Mouse (Mus musculus): Measurements from ENCODE around the gene Olfr1275. TPM values are rescaled to one million over a fixed set of nuclear protein-coding genes. Genes with fewer than 3 reads are reported as not detected.

The Olfr1275 gene
- not detected in 2 replicates for polyA plus RNA-seq (2012; ENCODE audit: low replicate concordance)

GRCm38 (mm10) chr2:111235186-111235585 is at the start of gene Olfr1275:
TSS of gene Olfr1275 (minus strand) at chr2:111235286.

GRCm38 (mm10) chr2:111274006-111274405 is 38.9 kb upstream of the Olfr1275 start, which contains the start of gene Olfr1277:
TSS of gene Olfr1277 (minus strand) at chr2:111274106.

GRCm38 (mm10) chr2:111254216-111254615 is 19.1 kb upstream of the Olfr1275 start, which contains the start of gene Olfr1276:
TSS of gene Olfr1276 (plus strand) at chr2:111254516.

GRCm38 (mm10) chr2:111229502-111229901 is 5.6 kb downstream of the Olfr1275 start, which contains the start of gene 4930430A15Rik:
TSS of gene 4930430A15Rik (minus strand) at chr2:111229602.

Other genes with a start within 250 kb of the Olfr1275 start
- gene Gm13941, start 129.3 kb downstream of the Olfr1275 start, polyA plus RNA-seq (2012; ENCODE audit: low replicate concordance): not detected in 2 replicates
- gene Gm15130, start 82.3 kb downstream of the Olfr1275 start, polyA plus RNA-seq (2012; ENCODE audit: low replicate concordance): not detected in 2 replicates
- gene 4930430A15Rik, start 5.7 kb downstream of the Olfr1275 start, polyA plus RNA-seq (2012; ENCODE audit: low replicate concordance): not detected in 2 replicates
- gene Olfr1276, start 19.2 kb upstream of the Olfr1275 start, polyA plus RNA-seq (2012; ENCODE audit: low replicate concordance): 0.03 TPM in 1 of 2 replicates, not detected in the other
- gene Olfr1277, start 38.8 kb upstream of the Olfr1275 start, polyA plus RNA-seq (2012; ENCODE audit: low replicate concordance): not detected in 2 replicates
- gene Olfr1278, start 54.9 kb upstream of the Olfr1275 start, polyA plus RNA-seq (2012; ENCODE audit: low replicate concordance): not detected in 2 replicates
- not detected in 2 replicates for gene Olfr1279, start 65.3 kb upstream of the Olfr1275 start, polyA plus RNA-seq (2012; ENCODE audit: low replicate concordance)
- gene Olfr1280, start 78.7 kb upstream of the Olfr1275 start, polyA plus RNA-seq (2012; ENCODE audit: low replicate concordance): not detected in 2 replicates
- not detected in 2 replicates for gene Olfr1281, start 91.2 kb upstream of the Olfr1275 start, polyA plus RNA-seq (2012; ENCODE audit: low replicate concordance)
- gene Olfr1282, start 100.8 kb upstream of the Olfr1275 start, polyA plus RNA-seq (2012; ENCODE audit: low replicate concordance): not detected in 2 replicates
- gene Olfr1283, start 131.5 kb upstream of the Olfr1275 start, polyA plus RNA-seq (2012; ENCODE audit: low replicate concordance): not detected in 2 replicates
- gene Olfr1284, start 140.2 kb upstream of the Olfr1275 start, polyA plus RNA-seq (2012; ENCODE audit: low replicate concordance): not detected in 2 replicates
- gene Olfr1286, start 187.8 kb upstream of the Olfr1275 start, polyA plus RNA-seq (2012; ENCODE audit: low replicate concordance): not detected in 2 replicates
- not detected in 2 replicates for gene Olfr1287, start 213.9 kb upstream of the Olfr1275 start, polyA plus RNA-seq (2012; ENCODE audit: low replicate concordance)
- gene Olfr1288, start 238.8 kb upstream of the Olfr1275 start, polyA plus RNA-seq (2012; ENCODE audit: low replicate concordance): not detected in 2 replicates
- gene Olfr1289, start 245.5 kb upstream of the Olfr1275 start, polyA plus RNA-seq (2012; ENCODE audit: low replicate concordance): not detected in 2 replicates

All from leukemia stem cell, adult 10-12 weeks (primary cell).